Mouse (Mus musculus): ENCODE data around the gene Man1a.

DNA sequence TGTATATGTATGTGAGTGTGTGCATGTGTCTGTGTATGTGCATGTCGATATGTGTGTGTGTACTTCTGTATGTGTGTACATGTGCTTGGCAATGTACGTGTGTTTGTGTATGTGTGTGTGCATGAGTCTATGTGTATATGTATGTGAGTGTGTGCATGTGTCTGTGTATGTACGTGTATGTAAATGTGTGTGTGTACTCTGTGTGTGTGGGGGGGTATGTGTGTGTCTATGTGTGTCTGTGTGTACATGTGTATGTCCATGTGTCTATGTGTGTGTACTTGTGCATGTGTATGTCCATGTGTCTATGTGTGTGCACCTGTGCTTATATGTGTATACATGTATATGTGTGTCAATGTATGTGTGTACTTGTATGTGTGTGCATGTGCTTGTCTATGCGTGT lies 15.2 kb downstream of the Man1a start:
- TF ChIP-seq CTCF (IDR thresholded peaks at IDR 0.05; ENCODE audit: borderline replicate concordance, insufficient read depth, low read depth, low read length) (no peak), POLR2A (IDR thresholded peaks at IDR 0.05; ENCODE audit: borderline replicate concordance, insufficient read depth, low read length) (no peak)

Measured in cerebellum, adult 2 months (tissue).